Mouse (Mus musculus) liver, adult (tissue): ENCODE data around the gene Wwc2.

Experiments
- GATA4 ChIP-seq: IDR thresholded peaks from 2 replicates; pipeline ENCODE4 v1.6.1; 2014; ENCODE audit warnings: mild to moderate bottlenecking, low read length; ENCODE audit not compliant: insufficient replicate concordance

Wwc2 gene

DNA sequence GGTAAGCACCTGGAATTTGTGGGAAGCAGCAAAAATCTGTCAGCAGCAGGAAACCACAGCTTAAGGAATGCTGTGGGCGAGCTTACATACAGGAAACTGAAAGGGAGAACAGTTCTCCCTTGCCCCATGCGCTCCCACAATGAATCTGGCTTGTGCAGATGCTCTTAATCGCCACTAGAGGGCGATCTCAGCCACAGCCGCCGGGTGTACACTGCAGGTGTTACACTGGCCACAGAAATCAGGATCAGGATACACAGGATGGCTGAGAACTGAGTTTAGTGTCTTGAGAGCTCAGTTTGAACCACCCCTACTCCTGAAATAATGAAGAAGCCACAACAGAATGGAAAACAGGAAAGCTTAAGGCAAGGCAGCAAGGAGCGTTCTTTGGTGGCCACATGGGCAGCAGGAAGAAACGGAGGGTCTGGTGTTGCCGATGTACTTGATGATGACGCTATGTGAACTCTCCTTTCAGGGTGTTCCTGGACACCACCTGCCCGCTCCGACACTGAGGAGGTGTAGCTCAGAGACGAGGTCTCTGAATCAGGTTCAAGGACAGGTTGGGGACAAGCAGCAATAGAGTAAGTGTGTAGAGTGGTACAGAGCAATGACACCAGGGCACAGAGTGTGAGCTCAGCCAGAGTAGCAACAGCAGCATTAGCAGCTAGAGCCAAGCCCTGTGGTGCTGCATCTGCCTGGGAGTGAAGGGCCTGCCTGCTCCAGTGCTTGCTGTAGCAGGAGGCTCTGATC lies 118.2 kb downstream of the Wwc2 start:
- no peak for TF ChIP-seq GATA4

- TF ChIP-seq GATA4: no peak
Observed at GRCm38 (mm10) chr8:47867067-47867466, 123.7 kb downstream of the Wwc2 start.

GRCm38 (mm10) chr8:47866568-47866967 lies 124.2 kb downstream of the Wwc2 start:
- no peak for TF ChIP-seq GATA4

DNA sequence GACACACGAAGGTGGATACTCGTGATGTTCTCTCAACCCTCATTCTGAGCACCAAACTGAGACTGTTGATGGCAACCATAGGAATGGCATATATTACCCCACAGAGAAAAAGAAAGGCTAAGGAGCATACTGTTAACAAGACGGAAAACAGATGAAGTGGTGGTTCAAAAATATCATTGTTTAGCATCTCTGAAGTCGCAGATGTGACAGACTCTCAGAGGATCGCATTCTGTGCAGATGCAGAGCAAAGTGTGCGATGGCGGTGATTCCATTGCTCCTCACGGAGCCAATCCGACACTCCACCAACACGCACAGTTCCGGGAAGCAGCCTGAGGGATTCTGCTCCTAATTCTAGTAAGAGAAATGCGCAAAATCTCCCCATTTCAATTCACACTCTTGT lies 131.5 kb downstream of the Wwc2 start:
- TF ChIP-seq GATA4: no peak

DNA sequence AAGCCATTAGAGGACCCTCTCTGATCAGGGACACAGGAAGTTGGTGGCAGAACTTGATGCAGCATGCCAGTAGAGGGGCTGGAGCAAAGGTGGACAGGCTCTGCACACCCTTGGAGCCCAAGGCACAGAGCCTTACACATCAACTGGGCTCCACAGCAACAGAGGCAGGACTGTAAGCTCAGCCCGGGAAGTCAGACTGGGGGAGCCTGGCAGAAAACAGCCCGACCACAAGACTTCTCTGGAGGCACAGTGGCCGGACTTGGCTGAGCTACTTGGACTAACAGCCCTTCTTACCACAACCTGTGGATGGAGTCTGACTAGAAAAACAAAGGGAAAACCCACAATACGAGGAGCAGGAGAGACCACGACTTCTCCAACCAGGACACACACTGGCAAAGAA lies 137.4 kb downstream of the Wwc2 start:
- no peak for TF ChIP-seq GATA4

GRCm38 (mm10) chr8:47852737-47853136 lies 138.0 kb downstream of the Wwc2 start:
- no peak for TF ChIP-seq GATA4

GRCm38 (mm10) chr8:47851824-47852502 lies 138.8 kb downstream of the Wwc2 start:
- no peak for TF ChIP-seq GATA4

- TF ChIP-seq GATA4: no peak
Observed at GRCm38 (mm10) chr8:47849842-47850241, 140.9 kb downstream of the Wwc2 start.

GRCm38 (mm10) chr8:47847931-47848330 lies 142.8 kb downstream of the Wwc2 start:
- TF ChIP-seq GATA4: no peak

- no peak for TF ChIP-seq GATA4
Observed at GRCm38 (mm10) chr8:47847161-47847560, 143.6 kb downstream of the Wwc2 start.

DNA sequence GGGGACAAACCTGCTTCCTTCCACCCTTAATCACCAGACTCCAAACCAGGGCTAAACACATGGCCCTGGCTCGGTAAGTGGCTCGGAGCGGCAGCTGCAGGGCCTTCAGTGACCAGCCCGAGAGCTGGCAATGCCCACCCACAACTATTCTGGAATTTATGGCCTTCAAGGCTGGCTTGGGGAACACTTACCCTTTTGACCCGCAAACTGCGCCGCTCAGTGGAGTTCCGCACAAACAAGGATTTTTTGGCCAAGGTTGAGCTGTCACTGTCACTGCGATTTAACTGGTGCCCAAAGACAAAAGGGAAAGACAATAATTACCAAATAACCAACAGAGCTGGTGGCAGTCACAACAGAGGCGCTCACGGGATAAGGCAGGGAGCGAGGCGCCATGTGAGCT lies 144.8 kb downstream of the Wwc2 start:
- no peak for TF ChIP-seq GATA4

- no peak for TF ChIP-seq GATA4
Observed at GRCm38 (mm10) chr8:47843651-47844050, 147.1 kb downstream of the Wwc2 start.

- no peak for TF ChIP-seq GATA4
Observed at GRCm38 (mm10) chr8:47843063-47843462, 147.7 kb downstream of the Wwc2 start.

DNA sequence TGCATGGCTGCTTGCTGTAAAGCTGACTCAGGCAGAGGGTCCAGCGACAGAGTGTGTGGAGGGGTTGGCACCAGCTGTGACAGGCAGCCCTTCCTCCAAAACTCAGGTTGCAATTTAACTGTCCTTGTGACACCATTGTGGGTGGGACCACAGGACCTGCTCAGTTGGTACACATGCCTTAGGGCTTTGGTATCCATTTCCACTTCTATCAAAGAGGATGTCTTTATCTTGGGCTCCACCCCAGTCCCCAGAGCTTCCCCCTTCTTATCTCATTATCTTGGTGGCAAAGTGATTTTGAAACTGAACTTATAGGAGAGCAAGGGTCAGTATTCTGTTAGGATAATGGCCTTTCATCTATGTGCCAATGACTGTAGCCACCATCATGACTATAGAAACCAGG lies 156.8 kb downstream of the Wwc2 start:
- no peak for TF ChIP-seq GATA4

GRCm38 (mm10) chr8:47832616-47833015 lies 158.1 kb downstream of the Wwc2 start:
- TF ChIP-seq GATA4: no peak

DNA sequence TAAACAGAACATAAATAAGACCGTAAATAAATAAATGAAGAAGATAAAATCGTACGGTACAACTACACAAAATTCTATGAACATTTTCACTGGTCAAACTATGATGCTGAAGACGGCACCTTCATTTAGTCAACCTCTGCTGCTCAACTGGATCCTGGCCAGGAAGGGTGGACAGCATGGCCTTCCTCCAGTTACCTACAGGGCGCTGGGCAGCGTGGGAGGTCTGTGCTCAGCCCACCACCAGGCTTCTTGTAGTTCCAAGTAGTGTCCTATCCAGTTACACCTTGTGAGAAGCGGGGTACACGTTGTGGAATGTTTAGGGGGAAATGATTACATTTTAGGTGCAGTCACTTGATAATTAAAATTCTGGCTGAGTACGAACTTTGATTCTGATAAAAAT lies 163.8 kb downstream of the Wwc2 start:
- no peak for TF ChIP-seq GATA4

GRCm38 (mm10) chr8:47825596-47825995 lies 165.1 kb downstream of the Wwc2 start:
- TF ChIP-seq GATA4: no peak
